Mouse (Mus musculus) brain, embryonic 14.5 days (tissue): Measurements from ENCODE around the gene Krt80.

Experiments used
- CTCF ChIP-seq: fragments of 200-500 bp; IDR thresholded peaks from 2 replicates; pipeline ENCODE4 v1.5.1; 2012; ENCODE audit warnings: inconsistent platforms, mild to moderate bottlenecking, moderate library complexity, borderline replicate concordance; ENCODE audit not compliant: insufficient read depth, insufficient read length; ENCODE audit errors: extremely low read depth
- POLR2A ChIP-seq: fragments of 200-500 bp; IDR thresholded peaks from 2 replicates; pipeline ENCODE4 v1.6.1; 2012; ENCODE audit warnings: mild to moderate bottlenecking, inconsistent platforms, borderline replicate concordance; ENCODE audit not compliant: poor library complexity, insufficient read depth, insufficient read length, severe bottlenecking; ENCODE audit errors: extremely low read depth

DNA sequence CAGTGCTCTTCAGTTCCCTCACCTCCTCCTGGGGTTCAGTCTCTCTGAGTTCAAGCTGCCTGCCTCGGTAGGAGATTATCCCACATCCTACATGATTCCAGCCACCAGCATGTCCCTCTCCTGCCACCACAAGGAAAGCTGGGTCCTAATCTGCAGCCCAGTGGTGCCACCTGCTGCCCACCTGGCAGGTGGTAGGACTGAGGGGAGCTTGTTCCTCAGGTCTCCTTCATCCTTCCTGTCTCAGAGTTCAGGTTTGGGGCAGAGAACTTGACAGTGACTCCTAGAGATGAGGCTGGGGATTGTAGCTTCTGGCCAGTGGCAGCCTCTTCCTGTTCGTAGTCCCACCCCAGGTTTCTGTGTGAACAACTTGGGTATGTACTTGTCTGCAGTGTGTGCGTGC is 17.2 kb upstream of the Krt80 start:
- peak; percentile 30; the same call in 1 of the 2 replicates for TF ChIP-seq CTCF
- no peak for TF ChIP-seq POLR2A
